Mouse (Mus musculus): Measurements from ENCODE around the gene Kctd5. TPM values are rescaled to one million over a fixed set of nuclear protein-coding genes. Genes with fewer than 3 reads are reported as not detected.

Gene Kctd5
- polyA plus RNA-seq, 1 experiment from 2014 or later, result 68.0 TPM

DNA sequence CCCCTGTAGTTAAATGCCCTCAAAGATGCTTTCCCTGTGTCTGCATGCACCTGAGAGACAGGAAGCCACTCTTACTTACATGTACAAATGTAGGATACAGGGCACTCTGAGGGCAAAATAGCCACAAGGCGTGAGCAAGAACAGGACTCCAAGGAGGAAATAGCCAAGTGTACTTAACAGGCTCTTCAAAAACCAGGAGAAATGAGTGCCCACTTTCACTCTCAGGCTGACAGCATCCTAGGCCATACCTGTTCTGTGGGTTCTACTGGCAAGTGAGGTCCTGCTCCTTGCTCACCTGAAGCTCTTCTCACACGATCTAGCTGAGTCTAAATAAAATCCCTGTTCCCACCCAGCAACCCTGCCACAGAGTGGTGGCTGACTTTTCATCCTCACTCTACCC is 3.8 kb upstream of the Kctd5 start:
- 93% methylated on average over 2 of the region's 2 CpGs for WGBS
- no peak overlapping the region for H3K9ac ChIP-seq (replicated peaks; ENCODE audit: low read length)
- H3K4me1 ChIP-seq (ENCODE audit: insufficient read depth, low read length), result peaks cover 2% of the 10 kb centered on the region
- no peak for ATAC-seq (ENCODE audit: low FRiP score, low TSS enrichment)
- H3K4me3 ChIP-seq (ENCODE audit: low read length), result no peak overlapping the region
- H3K9me3 ChIP-seq (ENCODE audit: low read length), result no peaks in the 10 kb centered on the region
- H3K27me3 ChIP-seq (ENCODE audit: insufficient read depth, low read length), result no peaks in the 10 kb centered on the region
- no peak overlapping the region for H3K4me2 ChIP-seq (replicated peaks; ENCODE audit: low read depth, low read length)
- H3K27ac ChIP-seq (ENCODE audit: low read length), result no peak overlapping the region
- H3K36me3 ChIP-seq (ENCODE audit: insufficient read depth, low read length), result peaks cover 34% of the 10 kb centered on the region

DNA sequence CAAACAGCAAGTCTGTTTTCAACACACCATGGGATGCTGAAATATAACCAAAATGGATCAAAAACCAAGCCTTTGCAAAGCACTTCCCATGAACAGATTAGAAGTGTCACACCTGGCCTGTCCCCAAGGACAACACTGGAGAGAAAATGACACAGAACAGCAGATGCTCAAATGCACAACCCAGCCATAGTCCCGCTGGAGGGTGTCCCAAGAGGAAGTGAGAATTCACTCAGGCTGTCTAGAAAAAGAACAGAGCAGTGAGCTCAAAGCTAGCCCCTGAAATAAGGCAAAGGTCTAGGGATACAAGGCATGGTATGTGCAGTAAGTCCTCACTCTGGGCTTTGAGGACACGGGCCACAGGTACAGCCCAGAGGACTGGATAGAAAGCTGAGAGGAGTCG is 3.8 kb downstream of the Kctd5 start:
- H3K9ac ChIP-seq (replicated peaks; ENCODE audit: low read length), result no peak overlapping the region
- H3K4me1 ChIP-seq (ENCODE audit: insufficient read depth, low read length), result peaks cover 14% of the 10 kb centered on the region
- no peak for ATAC-seq (ENCODE audit: low FRiP score, low TSS enrichment)
- no peaks in the 10 kb centered on the region for H3K27me3 ChIP-seq (ENCODE audit: insufficient read depth, low read length)
- H3K4me2 ChIP-seq (replicated peaks; ENCODE audit: low read depth, low read length), result no peak overlapping the region
- no peaks in the 10 kb centered on the region; the same call in 1 of the 2 replicates for H3K36me3 ChIP-seq (ENCODE audit: insufficient read depth, low read length)
- H3K9me3 ChIP-seq (ENCODE audit: low read length), result no peaks in the 10 kb centered on the region
- WGBS, result 92% methylated on average over 3 of the region's 3 CpGs
- no peak overlapping the region for H3K27ac ChIP-seq (ENCODE audit: low read length)
- no peak overlapping the region for H3K4me3 ChIP-seq (ENCODE audit: low read length)

DNA sequence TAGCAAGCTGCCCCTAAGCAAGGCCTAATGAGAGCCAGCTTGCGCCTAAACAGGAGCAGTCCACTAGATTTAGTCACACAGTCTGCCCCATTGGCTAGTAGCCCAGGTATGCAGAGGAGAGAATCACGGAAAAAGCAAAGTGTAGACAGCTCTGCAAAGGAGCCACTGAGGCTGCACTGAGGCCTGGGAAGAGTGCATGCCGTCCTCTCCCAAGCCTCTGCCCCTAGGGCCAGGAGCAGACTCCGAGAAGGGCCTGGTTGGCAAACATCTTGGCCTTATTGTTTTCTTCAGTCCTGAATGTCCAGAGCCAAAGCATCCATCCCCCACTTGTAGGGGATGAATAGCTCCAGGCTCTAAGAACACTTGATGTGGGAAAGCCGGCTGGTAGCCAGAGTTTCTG is 5.0 kb downstream of the Kctd5 start:
- H3K27me3 ChIP-seq (ENCODE audit: insufficient read depth, low read length), result no peaks in the 10 kb centered on the region
- no peaks in the 10 kb centered on the region for H3K9me3 ChIP-seq (ENCODE audit: low read length)
- H3K4me2 ChIP-seq (replicated peaks; ENCODE audit: low read depth, low read length), result no peak overlapping the region
- 88% methylated on average over 5 of the region's 5 CpGs for WGBS
- H3K9ac ChIP-seq (replicated peaks; ENCODE audit: low read length), result no peak overlapping the region
- H3K4me3 ChIP-seq (ENCODE audit: low read length), result no peak overlapping the region
- no peaks in the 10 kb centered on the region; the same call in 1 of the 2 replicates for H3K36me3 ChIP-seq (ENCODE audit: insufficient read depth, low read length)
- ATAC-seq (ENCODE audit: low FRiP score, low TSS enrichment), result no peak
- H3K4me1 ChIP-seq (ENCODE audit: insufficient read depth, low read length), result peaks cover 14% of the 10 kb centered on the region
- no peak overlapping the region for H3K27ac ChIP-seq (ENCODE audit: low read length)

DNA sequence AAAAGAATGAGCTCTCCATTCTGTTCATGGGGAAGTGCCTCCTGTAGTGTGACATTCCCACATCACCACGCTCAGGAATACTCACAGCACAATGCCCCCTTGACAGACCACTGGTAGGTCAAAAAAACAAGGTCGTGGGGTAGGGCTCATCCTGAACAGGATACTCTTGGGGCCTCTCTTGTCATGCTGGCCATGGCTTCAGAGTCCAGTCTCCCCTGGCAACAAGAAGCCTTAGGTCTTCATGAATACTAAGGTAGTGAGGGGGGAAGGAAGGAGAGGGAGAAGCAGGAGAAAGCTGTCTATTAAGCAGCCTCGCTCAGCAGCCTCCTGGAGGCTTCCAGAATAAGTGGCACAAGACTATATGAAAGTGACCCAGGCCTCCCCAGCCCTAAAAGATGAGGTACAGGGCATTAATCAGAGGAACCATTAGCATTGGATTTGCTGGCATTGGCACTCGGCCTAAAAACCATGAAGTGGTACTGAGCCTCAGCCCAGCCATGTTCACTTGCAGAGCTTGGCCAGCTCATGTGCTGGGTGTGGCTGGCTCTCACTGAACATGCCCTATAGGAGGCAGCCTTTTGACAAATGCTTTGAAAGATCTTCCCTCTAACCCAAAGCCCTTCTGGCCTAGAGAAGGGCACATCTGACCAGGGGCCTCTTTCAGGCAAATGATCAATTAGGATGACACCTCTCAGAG is 10.7 kb downstream of the Kctd5 start:
- Histone ChIP-seq H3K36me3 (ENCODE audit: insufficient read depth, low read length) (peaks cover 24% of the 10 kb centered on the region), H3K27ac (ENCODE audit: low read length) (no peak overlapping the region), H3K9ac (replicated peaks; ENCODE audit: low read length) (no peak overlapping the region), H3K4me2 (replicated peaks; ENCODE audit: low read depth, low read length) (no peak overlapping the region), H3K4me3 (ENCODE audit: low read length) (no peak overlapping the region), H3K9me3 (ENCODE audit: low read length) (no peaks in the 10 kb centered on the region), H3K27me3 (ENCODE audit: insufficient read depth, low read length) (no peaks in the 10 kb centered on the region), H3K4me1 (ENCODE audit: insufficient read depth, low read length) (no peaks in the 10 kb centered on the region)
- no peak for ATAC-seq (ENCODE audit: low FRiP score, low TSS enrichment)
- 71% methylated on average over 4 of the region's 4 CpGs for WGBS

DNA sequence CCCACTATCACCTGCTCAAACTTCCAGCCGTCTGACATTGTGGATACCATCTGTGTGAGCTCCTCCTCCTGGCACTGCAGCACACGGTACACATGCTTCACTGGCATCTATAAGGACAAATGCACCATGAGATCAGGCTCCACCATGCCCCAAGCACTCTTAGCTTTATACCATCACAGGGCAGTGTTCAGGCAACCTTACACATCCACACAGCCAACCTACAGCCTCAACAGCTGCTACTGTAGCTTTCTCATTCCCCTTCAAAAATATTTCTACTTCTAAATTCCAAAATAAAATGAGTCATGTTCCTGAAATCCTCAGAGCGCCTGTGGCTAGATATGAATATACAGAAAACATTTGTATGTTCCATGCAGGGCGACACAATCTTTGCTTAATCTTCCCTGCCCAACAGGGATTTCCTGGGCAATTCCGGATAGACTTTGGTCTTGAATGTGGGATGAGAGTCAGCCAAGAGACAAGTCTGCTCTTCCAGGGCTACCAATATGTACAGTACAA is 15.5 kb downstream of the Kctd5 start:
- no peak overlapping the region for H3K9ac ChIP-seq (replicated peaks; ENCODE audit: low read length)
- H3K4me3 ChIP-seq (ENCODE audit: low read length), result no peak overlapping the region
- no peaks in the 10 kb centered on the region for H3K9me3 ChIP-seq (ENCODE audit: low read length)
- 95% methylated on average over 5 of the region's 5 CpGs for WGBS
- no peaks in the 10 kb centered on the region for H3K4me1 ChIP-seq (ENCODE audit: insufficient read depth, low read length)
- no peak for ATAC-seq (ENCODE audit: low FRiP score, low TSS enrichment)
- no peaks in the 10 kb centered on the region for H3K27me3 ChIP-seq (ENCODE audit: insufficient read depth, low read length)
- H3K36me3 ChIP-seq (ENCODE audit: insufficient read depth, low read length), result peaks cover 67% of the 10 kb centered on the region
- H3K4me2 ChIP-seq (replicated peaks; ENCODE audit: low read depth, low read length), result no peak overlapping the region
- no peak overlapping the region for H3K27ac ChIP-seq (ENCODE audit: low read length)

DNA sequence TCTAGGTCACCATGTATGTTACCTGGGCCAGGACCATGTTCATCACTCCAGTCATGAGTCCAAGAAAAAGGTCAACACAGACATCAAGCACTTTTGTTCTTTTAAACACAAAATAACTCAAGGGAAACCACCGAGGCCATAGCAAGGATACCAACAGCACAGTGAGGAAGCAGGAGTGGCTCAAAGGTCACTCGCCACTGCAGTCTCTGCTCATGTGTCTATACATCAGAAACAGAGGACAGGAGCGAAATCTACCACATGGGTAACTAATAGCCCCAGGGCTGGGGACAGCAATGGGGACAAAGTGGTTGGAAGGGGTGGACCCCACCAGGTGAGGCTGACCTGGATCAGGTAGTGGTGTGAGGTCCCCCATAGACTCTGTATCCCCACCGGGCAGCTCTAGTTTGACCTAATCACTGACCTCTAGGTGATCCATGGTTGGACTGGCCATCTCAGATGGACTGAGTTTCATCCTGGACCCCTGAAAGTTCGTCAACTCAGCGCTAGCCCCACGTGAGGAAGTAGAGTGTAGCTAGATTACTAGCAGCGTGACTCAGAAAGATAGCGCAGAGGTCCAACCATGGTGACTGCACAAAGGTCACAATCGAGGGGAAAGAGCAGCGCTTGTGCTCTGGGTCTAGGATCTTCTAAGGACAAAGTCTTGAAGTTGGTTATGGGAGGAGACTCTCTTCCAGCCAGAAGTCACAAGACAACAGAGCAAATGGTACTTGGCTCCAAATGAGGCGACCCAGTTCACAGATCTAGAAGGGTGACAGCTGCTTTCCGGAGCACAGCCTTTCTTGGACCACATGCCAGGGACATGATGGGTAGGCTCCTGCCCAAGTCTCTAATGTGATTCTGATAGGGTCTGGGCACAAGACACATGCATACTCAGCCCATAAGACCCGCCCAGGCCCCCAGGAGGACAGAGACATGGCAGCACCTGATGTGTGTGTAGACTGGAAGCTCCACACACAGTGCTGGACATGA is 16.4 kb downstream of the Kctd5 start:
- Histone ChIP-seq H3K27me3 (ENCODE audit: insufficient read depth, low read length) (no peaks in the 10 kb centered on the region), H3K9ac (replicated peaks; ENCODE audit: low read length) (no peak overlapping the region), H3K4me2 (replicated peaks; ENCODE audit: low read depth, low read length) (no peak overlapping the region), H3K27ac (ENCODE audit: low read length) (no peak overlapping the region), H3K4me1 (ENCODE audit: insufficient read depth, low read length) (no peaks in the 10 kb centered on the region), H3K9me3 (ENCODE audit: low read length) (no peaks in the 10 kb centered on the region), H3K36me3 (ENCODE audit: insufficient read depth, low read length) (peaks cover 73% of the 10 kb centered on the region), H3K4me3 (ENCODE audit: low read length) (no peak overlapping the region)
- ATAC-seq (ENCODE audit: low FRiP score, low TSS enrichment), result no peak
- WGBS, result 94% methylated on average over 14 of the region's 14 CpGs

DNA sequence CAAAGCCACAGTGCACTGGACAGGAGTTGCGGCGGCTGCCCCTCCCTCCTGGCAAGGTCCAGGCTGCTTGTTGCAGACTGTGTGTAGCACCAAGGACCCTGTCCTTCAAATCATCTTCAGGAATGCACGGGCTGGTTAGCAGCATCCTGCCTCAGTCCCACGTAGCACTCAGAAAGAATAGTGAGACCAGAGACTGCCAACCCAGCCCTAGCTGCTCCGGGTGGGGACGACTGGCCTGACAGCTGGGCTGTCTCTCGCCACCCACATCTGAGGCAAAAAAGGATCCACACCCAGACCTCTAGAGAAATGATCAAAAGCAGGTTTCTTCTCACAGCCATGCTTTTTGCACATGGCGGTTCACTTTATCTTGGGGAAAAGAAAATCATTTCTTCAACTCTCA is 24.3 kb downstream of the Kctd5 start:
- H3K4me2 ChIP-seq (replicated peaks; ENCODE audit: low read depth, low read length), result no peak overlapping the region
- ATAC-seq (ENCODE audit: low FRiP score, low TSS enrichment), result no peak
- 88% methylated on average over 8 of the region's 8 CpGs for WGBS
- no peaks in the 10 kb centered on the region for H3K9me3 ChIP-seq (ENCODE audit: low read length)
- H3K9ac ChIP-seq (replicated peaks; ENCODE audit: low read length), result no peak overlapping the region
- H3K27me3 ChIP-seq (ENCODE audit: insufficient read depth, low read length), result no peaks in the 10 kb centered on the region
- H3K36me3 ChIP-seq (ENCODE audit: insufficient read depth, low read length), result peaks cover 37% of the 10 kb centered on the region
- H3K4me3 ChIP-seq (ENCODE audit: low read length), result no peak overlapping the region
- H3K4me1 ChIP-seq (ENCODE audit: insufficient read depth, low read length), result no peaks in the 10 kb centered on the region
- no peak overlapping the region for H3K27ac ChIP-seq (ENCODE audit: low read length)

DNA sequence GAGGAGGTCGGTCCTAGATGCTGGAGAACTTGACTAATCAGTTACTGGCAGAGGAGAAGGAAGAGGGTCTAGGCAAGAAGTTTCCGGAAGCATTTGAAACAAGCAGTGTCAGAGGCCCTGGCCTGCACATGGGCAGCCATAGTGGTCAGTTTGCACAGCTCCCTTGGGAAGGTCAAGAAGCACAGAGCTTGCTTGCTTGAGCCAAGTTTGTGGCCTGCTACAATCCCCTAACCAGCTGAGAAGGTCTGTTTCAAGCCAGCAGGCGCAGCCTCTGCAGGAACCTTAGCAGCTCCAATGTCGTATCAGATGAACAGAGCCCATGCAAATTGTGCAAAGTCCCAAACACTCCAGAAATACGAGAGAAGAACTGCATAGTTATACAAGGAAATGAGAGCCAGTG is 25.2 kb downstream of the Kctd5 start:
- H3K27me3 ChIP-seq (ENCODE audit: insufficient read depth, low read length), result no peaks in the 10 kb centered on the region
- no peak for ATAC-seq (ENCODE audit: low FRiP score, low TSS enrichment)
- H3K4me3 ChIP-seq (ENCODE audit: low read length), result no peak overlapping the region
- H3K9me3 ChIP-seq (ENCODE audit: low read length), result no peaks in the 10 kb centered on the region
- H3K4me1 ChIP-seq (ENCODE audit: insufficient read depth, low read length), result no peaks in the 10 kb centered on the region
- no peak overlapping the region for H3K9ac ChIP-seq (replicated peaks; ENCODE audit: low read length)
- no peak overlapping the region for H3K4me2 ChIP-seq (replicated peaks; ENCODE audit: low read depth, low read length)
- no peak overlapping the region for H3K27ac ChIP-seq (ENCODE audit: low read length)
- 81% methylated on average over 5 of the region's 5 CpGs for WGBS
- peaks cover 28% of the 10 kb centered on the region for H3K36me3 ChIP-seq (ENCODE audit: insufficient read depth, low read length)

DNA sequence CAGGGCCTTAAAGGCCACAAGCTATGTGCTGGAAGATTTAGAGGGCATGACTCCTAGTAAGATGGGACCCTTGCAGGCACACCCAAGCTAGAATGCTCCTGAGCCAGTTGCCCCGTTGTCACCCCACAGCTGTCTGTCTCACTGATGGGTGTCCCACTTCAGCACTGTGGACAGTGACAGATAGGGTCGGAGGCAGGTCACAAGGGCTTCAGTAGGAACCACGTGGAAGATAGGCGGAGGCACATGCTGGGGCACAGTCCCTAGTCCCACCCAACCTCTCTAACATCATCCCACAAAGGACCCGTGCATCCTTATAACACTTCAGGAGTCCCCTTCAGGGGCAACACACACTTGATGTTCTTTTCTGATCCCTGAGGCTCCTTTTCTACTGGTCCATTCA is 27.3 kb downstream of the Kctd5 start:
- H3K4me3 ChIP-seq (ENCODE audit: low read length), result no peak overlapping the region
- H3K4me2 ChIP-seq (replicated peaks; ENCODE audit: low read depth, low read length), result no peak overlapping the region
- no peak overlapping the region for H3K27ac ChIP-seq (ENCODE audit: low read length)
- 45% methylated on average over 5 of the region's 5 CpGs for WGBS
- H3K9ac ChIP-seq (replicated peaks; ENCODE audit: low read length), result no peak overlapping the region
- peaks cover 19% of the 10 kb centered on the region; the same call in 1 of the 2 replicates for H3K36me3 ChIP-seq (ENCODE audit: insufficient read depth, low read length)
- H3K9me3 ChIP-seq (ENCODE audit: low read length), result no peaks in the 10 kb centered on the region
- no peaks in the 10 kb centered on the region for H3K27me3 ChIP-seq (ENCODE audit: insufficient read depth, low read length)
- no peak for ATAC-seq (ENCODE audit: low FRiP score, low TSS enrichment)
- H3K4me1 ChIP-seq (ENCODE audit: insufficient read depth, low read length), result no peaks in the 10 kb centered on the region

Data from kidney, embryonic 16.5 days (tissue).